Mouse (Mus musculus): Measurements from ENCODE around the gene Lrp11.
A peak's percentile ranks its signal among the peaks of the same experiment; 100 is the strongest.

The Lrp11 gene

DNA sequence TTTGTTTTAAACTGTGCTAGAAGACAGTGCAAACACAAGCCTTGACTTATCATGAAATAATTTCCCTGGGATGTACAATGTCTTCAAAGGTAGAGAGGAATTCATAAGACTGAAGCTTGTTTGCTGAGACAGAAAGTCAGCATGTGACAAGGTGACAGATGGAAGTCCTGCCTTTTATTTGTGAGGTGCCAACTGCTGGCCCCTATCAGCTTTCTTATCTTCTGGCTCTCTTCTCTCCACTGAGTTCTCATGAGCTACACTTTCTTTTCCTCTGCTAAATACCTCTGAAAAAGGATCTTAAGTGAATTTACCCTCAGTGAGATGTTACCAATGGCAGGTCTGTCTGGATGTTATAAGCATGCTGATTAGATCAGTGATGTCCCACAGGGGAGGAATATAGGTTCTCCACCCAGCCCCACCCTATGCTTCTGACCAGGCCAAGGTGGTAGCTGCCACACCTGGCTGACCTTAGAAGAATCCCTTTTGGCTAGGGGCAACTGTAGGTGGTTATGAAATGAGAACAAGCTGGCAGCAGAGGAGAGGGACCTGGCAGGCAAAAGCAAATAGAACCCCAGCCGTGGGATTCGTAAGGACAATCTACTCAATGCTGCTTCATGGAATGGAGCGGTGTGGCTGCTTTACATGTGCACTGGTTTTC lies 34.4 kb downstream of the Lrp11 start:
- ATAC-seq (ENCODE audit: low TSS enrichment), result no peak

DNA sequence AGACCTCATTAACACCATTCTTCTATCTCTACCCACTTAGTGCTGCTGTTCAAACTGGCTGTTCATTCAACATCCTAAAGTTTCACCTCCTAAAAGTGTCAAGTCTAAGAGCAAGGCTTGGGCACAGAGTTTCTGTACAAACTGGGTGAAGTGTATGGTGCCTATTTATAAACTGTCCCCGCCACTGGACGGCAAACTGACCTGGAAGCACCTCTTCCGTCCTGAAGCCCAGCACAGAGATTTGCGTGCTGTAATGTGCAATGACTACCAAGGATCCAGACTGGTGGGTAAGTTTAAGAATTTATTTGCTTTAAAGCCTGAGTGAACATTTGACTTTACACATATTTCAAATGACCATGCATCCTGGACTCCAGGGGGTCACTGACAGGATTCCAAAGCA lies 39.5 kb downstream of the Lrp11 start:
- ATAC-seq (ENCODE audit: low TSS enrichment), result no peak

DNA sequence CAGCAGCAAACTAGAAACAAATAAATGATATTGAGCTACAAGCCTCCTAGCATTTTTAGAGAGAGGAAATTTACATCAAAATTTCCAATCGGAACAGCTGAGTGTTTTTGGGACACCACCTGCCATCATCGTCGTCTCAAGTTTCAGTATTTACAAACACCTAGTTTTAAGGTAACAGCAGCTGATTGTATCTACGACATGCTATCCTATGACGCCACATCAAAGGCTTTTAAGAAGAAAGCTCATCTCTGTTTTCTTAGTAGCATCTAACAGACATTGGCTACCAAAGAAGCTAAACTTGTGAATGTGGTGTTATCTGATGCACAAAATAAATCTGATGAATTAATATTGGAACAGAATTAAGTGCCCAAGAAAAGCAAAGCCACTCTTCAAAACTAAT lies 40.7 kb downstream of the Lrp11 start:
- ATAC-seq (ENCODE audit: low TSS enrichment), result no peak

DNA sequence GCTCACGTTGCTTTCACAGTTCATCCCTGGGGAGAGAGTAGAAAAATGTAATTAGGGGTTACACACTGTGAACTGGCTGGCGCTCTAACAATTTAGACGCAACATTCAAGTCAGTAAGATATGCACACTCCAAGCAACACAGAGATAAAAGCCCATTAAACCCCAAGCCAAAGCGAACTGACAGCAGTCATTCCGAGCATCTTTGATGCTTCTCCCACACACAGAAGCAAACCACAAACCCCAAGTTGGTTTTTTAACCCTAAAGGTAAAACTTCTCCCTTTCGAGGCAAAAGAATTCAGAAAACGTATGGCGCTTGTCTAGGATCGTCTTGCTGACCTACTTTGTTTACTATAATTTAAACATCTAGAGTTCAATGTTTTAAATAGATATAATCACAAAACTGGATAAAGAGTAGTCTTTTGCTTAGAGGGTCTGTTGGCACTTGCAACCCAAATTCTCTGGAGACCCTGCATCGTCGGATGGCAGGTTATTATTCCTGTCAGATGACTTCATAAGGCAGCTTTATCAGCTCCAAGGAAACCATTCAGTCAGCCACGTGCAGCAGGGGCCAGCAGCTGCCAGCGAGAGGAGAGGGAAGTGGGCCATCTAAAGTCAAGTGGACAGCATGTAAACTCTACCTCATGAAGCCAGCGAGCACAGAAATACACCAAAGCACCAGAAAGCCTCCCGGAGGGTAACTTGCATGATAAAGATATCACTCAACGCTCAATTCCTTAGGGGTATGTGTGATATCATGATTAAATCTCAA lies 41.5 kb downstream of the Lrp11 start:
- ATAC-seq (ENCODE audit: low TSS enrichment), result 0 out of 2 replicates have a peak, but pooled peaks have one; percentile 7

DNA sequence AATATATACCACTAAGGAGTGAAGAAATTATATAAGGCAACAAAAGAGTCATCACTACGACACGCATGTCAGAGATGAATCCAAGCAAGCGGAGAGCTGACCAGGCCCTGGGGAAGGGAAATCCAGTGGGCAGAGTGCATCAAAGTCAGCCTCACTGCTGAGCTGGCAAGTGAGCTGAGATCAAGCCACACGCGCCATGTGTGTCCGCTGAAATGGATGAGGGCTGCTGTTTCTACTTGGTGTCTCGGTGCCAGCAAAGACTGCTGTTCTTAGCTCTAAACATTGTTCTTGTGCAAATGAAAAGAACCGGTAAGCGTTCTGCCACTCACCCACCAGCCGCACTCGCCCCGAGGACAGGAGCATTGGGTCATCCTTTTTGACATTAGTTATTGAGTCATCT lies 50.8 kb downstream of the Lrp11 start:
- ATAC-seq (ENCODE audit: low TSS enrichment), result no peak

DNA sequence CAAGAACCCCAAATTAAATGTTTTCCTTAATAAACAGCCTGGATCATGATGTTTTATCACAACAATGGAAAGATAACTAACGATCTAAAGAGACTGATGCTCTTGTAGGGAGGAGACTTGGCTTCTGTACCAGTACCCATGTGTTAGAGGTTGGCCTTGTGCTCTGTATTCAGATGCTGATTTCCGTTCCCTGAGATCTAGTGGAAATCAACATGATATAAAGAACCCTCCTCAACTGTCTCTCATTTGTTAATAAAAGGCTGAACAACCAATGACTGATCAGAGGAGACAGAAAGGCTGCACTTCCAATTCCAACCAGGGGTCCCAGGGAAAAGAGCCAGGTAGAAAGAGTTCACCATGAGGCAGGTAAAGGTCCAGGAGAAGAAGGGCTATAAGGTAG lies 56.3 kb downstream of the Lrp11 start:
- ATAC-seq (ENCODE audit: low TSS enrichment), result no peak

DNA sequence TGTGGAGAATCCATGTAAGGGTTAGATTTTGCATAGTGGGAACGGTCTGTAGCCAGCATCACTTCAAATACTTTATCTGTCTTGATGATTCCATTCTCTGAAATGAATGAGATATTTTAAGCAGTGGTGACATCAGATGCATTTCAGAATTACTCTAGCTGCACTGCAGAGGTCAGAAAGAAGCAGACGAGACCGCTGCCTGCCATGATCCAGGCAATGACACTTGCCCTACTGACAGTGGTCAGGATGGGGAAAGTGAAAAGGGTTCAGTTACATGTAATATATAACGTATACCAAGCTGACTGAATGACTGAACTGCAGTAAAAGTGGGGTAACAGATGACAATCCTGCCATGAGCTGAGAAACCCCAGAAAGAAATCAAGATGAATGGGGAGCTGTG lies 59.5 kb downstream of the Lrp11 start:
- ATAC-seq (ENCODE audit: low TSS enrichment), result 0 out of 2 replicates have a peak, but pooled peaks have one; percentile 28

DNA sequence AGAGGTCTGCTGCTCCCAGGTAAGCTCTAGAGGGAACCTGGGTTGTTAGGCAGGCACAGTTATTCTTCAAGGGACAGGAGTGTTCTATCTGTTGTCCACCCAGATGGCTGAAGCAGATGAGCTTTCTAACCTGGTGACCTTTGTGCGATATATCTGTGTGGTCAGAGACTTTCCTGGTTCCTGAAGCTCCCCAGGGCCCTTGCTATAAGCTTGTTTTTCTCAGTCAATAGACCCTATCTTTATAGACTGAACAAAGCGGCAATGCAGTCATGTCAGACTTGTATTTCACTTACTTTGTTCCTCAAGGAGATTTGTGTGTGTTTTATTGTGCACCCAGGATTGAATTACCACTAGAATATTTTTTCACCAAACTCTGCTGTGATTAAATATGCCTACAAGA lies 61.5 kb downstream of the Lrp11 start:
- ATAC-seq (ENCODE audit: low TSS enrichment), result no peak

DNA sequence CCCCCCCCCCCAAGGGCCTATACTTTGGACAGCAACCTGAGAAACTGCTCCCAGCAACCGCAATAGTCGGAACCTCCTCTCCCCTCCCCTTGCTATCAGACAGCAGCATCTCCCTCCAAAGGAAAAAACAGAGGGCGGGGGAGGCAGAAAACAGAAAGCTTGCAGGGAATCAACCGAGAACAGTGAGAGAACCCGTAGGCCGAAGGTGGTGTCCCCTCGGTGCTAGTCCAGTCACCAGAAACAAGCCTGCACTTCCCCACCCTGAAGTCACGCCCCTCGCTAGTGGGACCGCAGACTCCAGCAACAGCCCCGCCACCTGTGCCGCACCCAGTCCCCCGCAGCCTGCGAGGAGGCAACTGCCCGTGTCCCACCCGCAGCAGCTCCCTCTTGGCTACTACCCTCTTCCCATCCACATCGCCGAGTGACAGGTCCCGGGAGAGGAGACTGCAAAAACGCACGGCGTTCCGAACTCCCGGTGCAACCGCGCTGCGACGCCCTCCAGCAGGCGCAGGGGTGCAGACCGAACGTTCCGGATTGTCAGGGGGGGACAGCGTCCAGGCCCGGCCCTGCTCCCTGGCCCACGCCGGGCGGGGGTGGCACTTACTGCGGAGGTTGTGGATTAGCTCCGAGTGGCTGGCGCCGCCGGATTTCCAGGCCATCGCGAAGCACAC lies 73.0 kb downstream of the Lrp11 start:
- ATAC-seq (ENCODE audit: low TSS enrichment), result peak; percentile 54

DNA sequence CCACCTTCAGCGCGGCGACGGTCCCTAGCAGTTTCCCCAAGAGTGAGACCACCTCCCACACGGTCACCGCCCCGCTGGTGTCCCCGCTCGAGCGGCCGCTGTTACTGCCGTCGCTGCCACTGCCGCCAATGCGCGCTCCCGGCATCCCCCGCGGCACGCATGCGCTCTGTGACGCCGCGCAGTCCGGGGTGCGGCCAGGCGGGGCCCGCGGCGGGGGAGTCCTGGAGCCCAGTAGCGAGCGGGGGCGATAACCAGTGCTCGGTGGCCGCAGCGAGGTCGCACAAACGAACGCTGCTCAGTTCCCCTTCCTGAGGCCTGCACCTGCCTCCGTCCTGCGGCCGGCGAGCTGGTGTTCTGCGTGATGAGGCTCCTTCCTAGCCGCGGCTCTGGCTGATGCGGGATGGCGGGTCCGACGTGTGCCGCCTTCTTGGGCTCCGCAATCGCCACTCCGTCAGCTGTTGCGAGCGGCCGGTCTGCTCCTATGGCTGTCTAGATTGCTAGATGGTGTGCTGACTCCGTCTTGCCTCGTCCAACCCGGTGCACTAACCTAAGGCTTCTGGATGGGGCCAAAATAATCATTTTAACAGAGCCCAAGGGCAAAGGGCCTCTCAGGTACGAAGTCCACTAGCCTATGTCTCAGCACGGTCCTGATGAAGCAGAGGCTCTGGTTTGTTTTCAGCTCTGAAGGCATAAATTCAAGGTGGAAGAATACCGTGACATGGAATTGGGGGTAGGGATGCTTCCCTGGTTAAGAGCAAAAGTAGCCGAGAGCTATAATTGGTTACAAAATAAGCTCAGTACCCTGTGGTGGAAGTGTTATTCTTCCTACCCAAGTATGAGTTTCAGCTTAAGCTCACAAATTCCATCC lies 73.8 kb downstream of the Lrp11 start:
- peak; percentile 85 for ATAC-seq (ENCODE audit: low TSS enrichment)

DNA sequence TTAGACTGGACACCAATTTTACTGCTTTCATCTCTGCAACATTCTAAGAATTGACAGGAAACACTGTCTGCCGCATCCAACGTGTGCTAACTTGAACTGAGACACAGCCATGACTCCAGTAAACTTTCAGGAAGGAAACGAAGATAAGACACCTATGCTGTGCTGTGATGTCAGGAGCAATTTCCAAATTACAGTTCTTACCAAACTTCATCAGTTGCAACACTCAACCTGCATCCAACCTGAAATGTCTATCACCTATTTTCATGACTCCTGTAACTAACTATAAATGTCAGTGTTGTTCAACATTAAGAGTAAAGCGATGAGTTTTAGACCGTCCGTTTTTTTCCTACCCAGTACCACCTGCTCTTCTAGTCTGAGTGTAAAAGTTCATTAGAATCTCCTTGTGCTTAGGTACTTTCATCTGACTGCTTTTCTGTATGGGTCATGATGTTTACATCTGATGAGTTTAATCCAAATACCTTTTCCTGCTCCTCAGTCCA lies 74.5 kb downstream of the Lrp11 start:
- ATAC-seq (ENCODE audit: low TSS enrichment), result no peak

DNA sequence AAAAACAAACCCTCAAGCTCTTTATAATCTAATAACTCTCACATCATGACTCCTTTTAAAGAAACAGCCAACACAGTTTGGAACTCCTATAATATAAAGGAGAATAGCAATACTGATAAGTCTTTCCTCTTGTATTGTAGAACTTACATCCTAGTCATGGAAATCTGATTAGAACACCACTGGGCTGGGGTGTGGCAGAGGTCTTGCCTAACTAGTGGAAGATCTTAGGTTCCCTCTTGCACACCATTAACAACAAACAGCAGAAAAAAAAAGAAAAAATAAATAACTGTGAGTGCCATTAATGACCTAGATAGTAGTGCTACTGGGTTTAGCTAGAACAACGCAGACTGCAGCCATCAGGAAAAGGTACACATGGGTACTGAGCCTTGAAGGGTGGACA lies 75.3 kb downstream of the Lrp11 start:
- ATAC-seq (ENCODE audit: low TSS enrichment), result no peak

DNA sequence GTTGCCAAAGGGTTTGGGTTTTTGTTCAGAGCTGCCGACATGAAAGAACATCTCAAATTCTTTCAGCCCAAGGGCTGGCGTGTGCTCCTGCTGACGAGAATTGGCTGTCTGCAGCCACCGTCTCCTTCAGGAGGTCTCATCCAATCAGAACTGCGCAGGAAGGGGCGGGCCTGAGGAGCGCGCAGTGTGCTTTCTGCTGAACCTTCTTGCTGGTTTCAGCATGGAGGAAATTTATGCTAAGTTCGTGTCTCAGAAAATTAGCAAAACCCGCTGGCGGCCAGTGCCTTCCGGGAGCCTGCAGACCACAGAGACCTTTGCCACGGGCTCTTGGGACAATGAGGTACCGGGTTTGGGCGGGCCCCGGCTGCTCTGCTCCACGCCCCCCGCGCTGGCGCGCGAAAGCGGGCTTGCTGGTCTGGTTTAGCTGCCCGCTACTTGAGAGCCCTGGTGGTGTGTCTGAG lies 77.8 kb downstream of the Lrp11 start, which contains the start of gene Nup43:
Gene Nup43, plus strand, starts transcription at position 162 of the 461 bp plus-strand sequence.
- ATAC-seq (ENCODE audit: low TSS enrichment), result peak; percentile 74

DNA sequence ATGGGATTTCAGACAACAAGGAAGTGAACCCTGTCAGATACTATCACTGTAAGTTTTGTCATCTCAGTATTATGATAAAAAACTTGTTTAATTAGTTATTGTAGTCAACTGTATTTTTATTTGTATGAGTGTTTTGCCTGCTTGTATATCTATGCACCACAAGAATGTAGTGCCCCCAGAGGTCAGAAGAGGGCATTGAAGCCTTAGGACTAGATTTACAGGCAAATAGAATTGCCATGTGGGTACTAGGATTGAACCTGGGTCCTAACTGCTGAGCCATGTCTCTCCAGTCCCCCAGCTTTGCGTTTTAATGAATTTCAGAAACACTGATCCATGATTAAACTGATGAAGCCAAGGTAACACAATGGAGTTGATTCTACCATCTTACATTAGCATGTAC lies 84.1 kb downstream of the Lrp11 start:
- peak; percentile 59; the same call in 1 of the 2 replicates for ATAC-seq (ENCODE audit: low TSS enrichment)
